Mouse (Mus musculus): ENCODE results near the gene Shank2.

DNA sequence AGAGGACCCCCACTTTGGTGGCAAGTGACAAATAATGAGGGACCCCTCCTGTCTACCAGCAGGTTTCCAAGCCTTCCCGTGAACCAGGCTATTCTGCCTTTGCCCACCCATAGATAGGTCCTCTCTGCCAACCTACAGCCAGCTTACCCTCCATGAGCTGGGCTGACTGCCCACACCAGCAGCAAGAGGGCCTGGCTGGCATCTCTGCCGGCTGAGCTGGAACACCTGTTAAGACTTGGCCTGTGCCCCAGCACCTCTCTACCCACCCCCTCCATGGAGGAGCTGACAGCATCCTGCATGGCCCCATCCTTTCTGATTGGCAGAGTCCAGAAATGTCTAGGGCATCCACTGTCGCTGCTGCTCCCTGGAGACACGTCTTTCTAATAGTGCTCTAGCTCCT lies 277.0 kb downstream of the Shank2 start:
- TF ChIP-seq CTCF (IDR thresholded peaks at IDR 0.05; ENCODE audit: low read depth), result no peak
- no peak for TF ChIP-seq EP300 (IDR thresholded peaks at IDR 0.05; ENCODE audit: low read depth)

Measured in liver, postnatal 0 days (tissue).